ENCODE assay signal across 8 mouse cellular contexts in the genomic region with DNA sequence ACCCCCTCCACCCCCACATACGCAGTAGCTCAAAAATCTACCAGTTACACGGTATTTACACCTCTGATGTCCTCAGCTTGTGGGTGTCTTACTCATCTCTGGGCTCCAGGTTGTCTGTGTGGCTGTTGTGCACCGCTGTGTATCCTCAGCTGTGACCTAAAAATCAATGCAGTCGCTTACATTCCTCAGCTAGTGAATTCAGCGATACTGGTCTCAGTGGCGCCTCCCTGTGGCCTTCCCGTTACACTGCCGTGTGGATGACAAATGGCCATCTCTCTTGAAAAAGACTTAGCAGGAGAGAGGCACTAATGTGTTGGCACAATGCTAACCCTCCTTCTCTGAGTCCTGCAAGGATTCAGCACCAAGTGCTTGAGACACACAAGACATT.
DNase-seq lines count a peak whose midpoint lies in the region; ATAC-seq and TF ChIP-seq lines count a peak whose summit lies in the region.

No protein-coding gene starts in this region.

- peaks cover 37% of the 10 kb centered on the region for H3K4me1 ChIP-seq in neural tube, embryonic 15.5 days
- peaks cover 36% of the 10 kb centered on the region for H3K4me1 ChIP-seq in hindbrain, embryonic 15.5 days (replicated peaks)
- peaks cover 39% of the 10 kb centered on the region for H3K4me1 ChIP-seq in thymus, adult 2 months (replicated peaks; ENCODE audit: control insufficient read depth, insufficient read depth, low read length)

- no peak for ATAC-seq in neural tube, embryonic 15.5 days (ENCODE audit: low FRiP score)
- peak; percentile 42; the same call in 1 of the 2 replicates for ATAC-seq in hindbrain, embryonic 15.5 days (ENCODE audit: low FRiP score, low read depth)

- no peak overlapping the region for H3K27ac ChIP-seq in neural tube, embryonic 15.5 days (replicated peaks)
- H3K27ac ChIP-seq in hindbrain, embryonic 15.5 days (replicated peaks) = no peak overlapping the region; the same call in 1 of the 2 replicates
- no peak overlapping the region for H3K27ac ChIP-seq in thymus, adult 2 months (ENCODE audit: control insufficient read depth, insufficient read depth, low read length)

- no peak overlapping the region for H3K4me3 ChIP-seq in neural tube, embryonic 15.5 days (replicated peaks)
- H3K4me3 ChIP-seq in hindbrain, embryonic 15.5 days = no peak overlapping the region
- H3K4me3 ChIP-seq in thymus, adult 2 months (ENCODE audit: control insufficient read depth, insufficient read depth, low read length) = no peak overlapping the region

- DNase-seq in neural tube, embryonic 10.5 days (ENCODE audit: extremely low spot score, low spot score) = peak; percentile 75
- DNase-seq in brain, adult 2 months (ENCODE audit: low read depth, low spot score) = peak; percentile 88
- DNase-seq in fat pad, adult 2 months (ENCODE audit: extremely low read depth, low read depth, low spot score) = peak; percentile 52
- peak; percentile 76 to 91 for DNase-seq in left cerebral cortex, postnatal 14 days (ENCODE audit: low spot score in 2 of 2)
- peak; percentile 77 for DNase-seq in naive thymus-derived CD4-positive, alpha-beta T cell, adult 2 months (ENCODE audit: low read depth)
- peak; percentile 60 for DNase-seq in thymus, adult 2 months

- no peak overlapping the region for H3K9ac ChIP-seq in neural tube, embryonic 15.5 days (replicated peaks)
- no peak overlapping the region for H3K9ac ChIP-seq in hindbrain, embryonic 15.5 days

- no peak for TF ChIP-seq CTCF in thymus, adult 2 months (IDR thresholded peaks at IDR 0.05; ENCODE audit: borderline replicate concordance, control insufficient read depth, extremely low read depth, insufficient read depth, low read length, poor library complexity)

- H3K9me3 ChIP-seq in neural tube, embryonic 15.5 days (replicated peaks) = no peaks in the 10 kb centered on the region
- no peaks in the 10 kb centered on the region for H3K9me3 ChIP-seq in hindbrain, embryonic 15.5 days

- no peaks in the 10 kb centered on the region for H3K36me3 ChIP-seq in neural tube, embryonic 15.5 days
- H3K36me3 ChIP-seq in hindbrain, embryonic 15.5 days = no peaks in the 10 kb centered on the region
- no peaks in the 10 kb centered on the region for H3K36me3 ChIP-seq in thymus, adult 2 months (ENCODE audit: control insufficient read depth, insufficient read depth, low read length)

- intact Hi-C loops in left cerebral cortex, postnatal 14 days (cut with DNase I) = loop anchor here (5.0 kb wide), 1 partner anchor 195 kb away; the partner anchor contains the start of gene Chst11

- WGBS in neural tube, embryonic 15.5 days = 31% methylated on average over 8 of the region's 8 CpGs
- 22% methylated on average over 8 of the region's 8 CpGs for WGBS in hindbrain, embryonic 15.5 days
- 63% methylated on average over 8 of the region's 8 CpGs for WGBS in thymus, adult 2 months

- H3K4me2 ChIP-seq in neural tube, embryonic 15.5 days = no peak overlapping the region
- no peak overlapping the region for H3K4me2 ChIP-seq in hindbrain, embryonic 15.5 days

- no peaks in the 10 kb centered on the region for H3K27me3 ChIP-seq in neural tube, embryonic 15.5 days (replicated peaks)
- H3K27me3 ChIP-seq in hindbrain, embryonic 15.5 days = no peaks in the 10 kb centered on the region
- no peaks in the 10 kb centered on the region for H3K27me3 ChIP-seq in thymus, adult 2 months (ENCODE audit: control insufficient read depth, insufficient read depth, low read length)

- no peak for TF ChIP-seq POLR2A in thymus, adult 2 months (IDR thresholded peaks at IDR 0.05; ENCODE audit: control insufficient read depth, extremely low read depth, insufficient read depth, low read length, poor library complexity)
